Mouse (Mus musculus): ENCODE data around the gene Rptn. TPM values are rescaled to one million over a fixed set of nuclear protein-coding genes. Genes with fewer than 3 reads are reported as not detected.

Rptn gene
- total and polyA plus RNA-seq, 3 experiments = not detected

Small RNA genes within 50 kb of the gene (microRNA-seq; reads per million reads assigned to microRNA genes)
- gene Gm22752 = 0 reads per million in 2 experiments
- 0 reads per million in 2 experiments for gene Gm44353

Other genes starting within 250 kb of the Rptn start
- gene Crnn, start 248.9 kb upstream of the Rptn start, total RNA-seq (2021) = not detected
- not detected in 2 replicates for gene Crnn, start 248.9 kb upstream of the Rptn start, polyA plus RNA-seq (2012; rRNA removed)
- not detected for gene Flg2, start 196.4 kb upstream of the Rptn start, total RNA-seq (2021)
- gene Flg2, start 196.4 kb upstream of the Rptn start, polyA plus RNA-seq (2012; rRNA removed) = not detected in 2 replicates
- gene Flg, start 120.2 kb upstream of the Rptn start, total RNA-seq (2021) = not detected
- gene Flg, start 120.2 kb upstream of the Rptn start, polyA plus RNA-seq (2012; rRNA removed) = 0.02 TPM in 1 of 2 replicates, not detected in the other
- not detected for gene Hrnr, start 74.0 kb upstream of the Rptn start, total RNA-seq (2021)
- not detected in 2 replicates for gene Hrnr, start 74.0 kb upstream of the Rptn start, polyA plus RNA-seq (2012; rRNA removed)
- gene Tchh, start 48.6 kb downstream of the Rptn start, total RNA-seq (2021) = under 1 TPM; 0.03 to 0.49 TPM
- 0.01 and 0.02 TPM in 2 replicates for gene Tchh, start 48.6 kb downstream of the Rptn start, polyA plus RNA-seq (2012; rRNA removed)
- 1 to 10 TPM in 1 of 2 experiments, not detected in 1; 3.1 TPM for gene Tchhl1, start 75.1 kb downstream of the Rptn start, total RNA-seq (2021)
- not detected in 2 replicates for gene Tchhl1, start 75.1 kb downstream of the Rptn start, polyA plus RNA-seq (2012; rRNA removed)
- gene S100a11, start 126.8 kb downstream of the Rptn start, total RNA-seq (2021) = 100 to 1,000 TPM; 210 to 267 TPM
- 33.0 and 44.4 TPM in 2 replicates for gene S100a11, start 126.8 kb downstream of the Rptn start, polyA plus RNA-seq (2012; rRNA removed)
- 100 to 1,000 TPM; 173 to 196 TPM for gene S100a10, start 161.4 kb downstream of the Rptn start, total RNA-seq (2021)
- gene S100a10, start 161.4 kb downstream of the Rptn start, polyA plus RNA-seq (2012; rRNA removed) = 16.3 and 17.7 TPM in 2 replicates